Mouse (Mus musculus): ENCODE results near the gene Golph3.

The Golph3 gene

DNA sequence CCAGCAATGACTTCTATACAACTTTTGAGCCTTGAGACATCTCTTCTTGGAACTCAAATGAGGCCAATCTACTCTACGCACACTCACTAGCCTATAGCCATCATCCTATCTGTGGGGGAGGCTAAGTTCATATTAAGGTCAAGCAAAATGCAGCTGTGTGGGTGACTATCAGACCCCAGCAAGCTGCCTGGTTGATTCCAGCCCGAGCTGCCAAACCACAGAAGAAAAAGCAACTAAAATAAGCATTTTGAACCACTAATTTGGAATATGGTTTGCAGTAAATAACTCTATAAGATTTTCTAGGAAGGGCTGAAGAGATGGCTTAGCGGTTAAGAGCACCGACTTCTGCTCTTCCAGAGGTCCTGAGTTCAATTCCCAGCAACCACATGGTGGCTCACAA, 10.6 kb upstream of the Golph3 start:
- no peaks in the 10 kb centered on the region for H3K9me3 ChIP-seq (ENCODE audit: low read length)
- H3K27me3 ChIP-seq (ENCODE audit: insufficient read depth, low read length), result no peaks in the 10 kb centered on the region
- TF ChIP-seq POU5F1 (IDR thresholded peaks at IDR 0.05; ENCODE audit: borderline replicate concordance, low read length), result no peak
- TF ChIP-seq NANOG (IDR thresholded peaks at IDR 0.05; ENCODE audit: borderline replicate concordance, low read length), result no peak
- TF ChIP-seq CTCF (conservative IDR thresholded peaks at IDR 0.05; ENCODE audit: low read length), result no peak
- peaks cover 70% of the 10 kb centered on the region for H3K4me1 ChIP-seq (replicated peaks; ENCODE audit: low read depth, low read length)
- no peaks in the 10 kb centered on the region for H3K36me3 ChIP-seq (ENCODE audit: insufficient read depth, low read length)
- H3K4me3 ChIP-seq (replicated peaks; ENCODE audit: low read length), result no peak overlapping the region

DNA sequence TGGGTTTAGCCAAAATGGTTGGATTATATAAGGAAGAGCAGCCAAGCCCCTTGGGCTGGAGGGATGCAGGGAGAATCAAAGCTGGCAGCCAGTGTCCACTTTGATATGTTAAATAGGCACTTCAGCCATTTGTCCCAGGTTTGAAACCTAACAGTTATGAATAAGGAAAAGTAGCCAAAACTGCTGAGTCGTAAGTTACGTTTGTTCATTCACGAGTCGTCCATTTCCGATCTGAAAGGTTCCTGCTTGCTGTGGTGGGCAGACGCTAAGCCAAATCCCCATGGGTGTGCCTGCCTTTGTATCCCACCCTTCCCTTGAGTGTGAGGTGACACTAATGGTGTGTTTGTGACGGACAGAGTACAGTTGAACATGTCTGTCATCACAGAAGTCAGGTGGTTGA, 9.8 kb upstream of the Golph3 start:
- Histone ChIP-seq H3K36me3 (ENCODE audit: insufficient read depth, low read length) (no peaks in the 10 kb centered on the region), H3K9me3 (ENCODE audit: low read length) (no peaks in the 10 kb centered on the region), H3K4me1 (replicated peaks; ENCODE audit: low read depth, low read length) (peaks cover 62% of the 10 kb centered on the region), H3K27me3 (ENCODE audit: insufficient read depth, low read length) (no peaks in the 10 kb centered on the region), H3K4me3 (replicated peaks; ENCODE audit: low read length) (peak overlapping the region; percentile 0; the same call in 1 of the 2 replicates)
- no peak for TF ChIP-seq NANOG (IDR thresholded peaks at IDR 0.05; ENCODE audit: borderline replicate concordance, low read length)
- no peak for TF ChIP-seq POU5F1 (IDR thresholded peaks at IDR 0.05; ENCODE audit: borderline replicate concordance, low read length)
- no peak for TF ChIP-seq CTCF (conservative IDR thresholded peaks at IDR 0.05; ENCODE audit: low read length)

DNA sequence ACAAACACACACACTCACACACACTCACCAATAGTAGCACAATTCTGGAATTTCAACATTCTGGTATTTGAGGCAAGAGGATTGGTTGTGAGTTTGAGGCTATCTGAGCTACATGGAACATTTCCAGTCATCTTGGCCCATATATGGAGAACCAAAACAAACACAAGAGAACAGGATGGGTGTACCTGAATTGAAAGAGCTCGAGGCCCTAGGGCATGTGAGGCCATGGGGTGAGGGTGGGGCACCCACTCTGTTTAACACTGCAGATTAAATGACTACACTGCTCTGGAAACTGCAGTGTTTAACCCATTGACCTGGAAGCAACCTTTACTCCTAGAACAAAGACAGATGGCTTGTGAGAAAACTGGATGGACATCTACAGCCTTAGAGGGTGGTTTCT, 8.0 kb upstream of the Golph3 start:
- Histone ChIP-seq H3K4me3 (replicated peaks; ENCODE audit: low read length) (no peak overlapping the region), H3K27me3 (ENCODE audit: insufficient read depth, low read length) (0 out of 2 replicates have a peak, but pooled peaks cover under 1% of the 10 kb centered on the region), H3K9me3 (ENCODE audit: low read length) (no peaks in the 10 kb centered on the region), H3K4me1 (replicated peaks; ENCODE audit: low read depth, low read length) (peaks cover 45% of the 10 kb centered on the region), H3K36me3 (ENCODE audit: insufficient read depth, low read length) (no peaks in the 10 kb centered on the region)
- TF ChIP-seq POU5F1 (IDR thresholded peaks at IDR 0.05; ENCODE audit: borderline replicate concordance, low read length) (no peak), NANOG (IDR thresholded peaks at IDR 0.05; ENCODE audit: borderline replicate concordance, low read length) (peak; percentile 87)

DNA sequence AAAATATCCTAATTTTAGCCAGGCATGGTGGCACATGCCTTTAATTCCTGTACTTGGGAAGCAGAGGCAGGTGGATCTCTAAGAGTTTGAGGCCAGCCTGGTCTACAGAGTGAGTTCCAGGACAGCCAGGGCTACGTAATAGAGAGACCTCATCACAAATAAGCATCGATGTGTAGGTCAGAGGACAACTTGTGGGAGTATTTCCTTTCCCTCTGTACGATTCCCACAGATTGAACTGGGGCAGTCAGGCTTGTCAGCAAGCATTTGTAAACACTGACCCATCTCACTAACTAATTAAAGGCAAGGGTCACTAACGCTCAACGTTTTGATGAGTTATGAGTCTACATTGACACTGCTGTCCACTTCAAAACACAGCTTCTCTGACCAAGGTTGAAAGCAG, 6.7 kb upstream of the Golph3 start:
- Histone ChIP-seq H3K36me3 (ENCODE audit: insufficient read depth, low read length) (no peaks in the 10 kb centered on the region), H3K27me3 (ENCODE audit: insufficient read depth, low read length) (0 out of 2 replicates have a peak, but pooled peaks cover 6% of the 10 kb centered on the region), H3K4me3 (replicated peaks; ENCODE audit: low read length) (no peak overlapping the region), H3K4me1 (replicated peaks; ENCODE audit: low read depth, low read length) (peaks cover 38% of the 10 kb centered on the region), H3K9me3 (ENCODE audit: low read length) (no peaks in the 10 kb centered on the region)
- TF ChIP-seq NANOG (IDR thresholded peaks at IDR 0.05; ENCODE audit: borderline replicate concordance, low read length) (no peak), CTCF (conservative IDR thresholded peaks at IDR 0.05; ENCODE audit: low read length) (no peak), POU5F1 (IDR thresholded peaks at IDR 0.05; ENCODE audit: borderline replicate concordance, low read length) (no peak)

DNA sequence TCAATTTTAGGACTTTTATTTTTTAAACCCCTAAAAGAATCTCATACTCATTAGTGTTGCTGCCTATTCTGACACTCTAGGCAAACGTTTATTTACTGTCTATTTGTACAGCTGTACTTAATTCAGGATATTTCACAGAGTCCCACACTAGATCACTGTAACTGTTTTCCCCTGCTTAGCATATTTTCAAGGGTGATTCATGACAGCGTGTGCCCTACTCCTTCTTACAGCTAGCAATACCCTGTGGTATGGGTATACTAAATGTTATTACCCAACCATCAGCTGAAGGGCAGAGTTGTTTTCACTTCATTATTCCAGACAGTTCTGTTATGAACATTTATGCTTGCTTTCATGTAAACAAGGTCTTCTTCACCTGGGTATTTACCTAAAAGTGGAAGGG, 5.3 kb upstream of the Golph3 start:
- peaks cover 13% of the 10 kb centered on the region for H3K27me3 ChIP-seq (ENCODE audit: insufficient read depth, low read length)
- no peak overlapping the region for H3K4me3 ChIP-seq (replicated peaks; ENCODE audit: low read length)
- TF ChIP-seq POU5F1 (IDR thresholded peaks at IDR 0.05; ENCODE audit: borderline replicate concordance, low read length) (no peak), NANOG (IDR thresholded peaks at IDR 0.05; ENCODE audit: borderline replicate concordance, low read length) (no peak), CTCF (conservative IDR thresholded peaks at IDR 0.05; ENCODE audit: low read length) (no peak)
- no peaks in the 10 kb centered on the region for H3K9me3 ChIP-seq (ENCODE audit: low read length)
- peaks cover 39% of the 10 kb centered on the region for H3K4me1 ChIP-seq (replicated peaks; ENCODE audit: low read depth, low read length)
- no peaks in the 10 kb centered on the region for H3K36me3 ChIP-seq (ENCODE audit: insufficient read depth, low read length)

- H3K36me3 ChIP-seq (ENCODE audit: insufficient read depth, low read length), result no peaks in the 10 kb centered on the region
- no peaks in the 10 kb centered on the region for H3K9me3 ChIP-seq (ENCODE audit: low read length)
- peaks cover 26% of the 10 kb centered on the region for H3K4me1 ChIP-seq (replicated peaks; ENCODE audit: low read depth, low read length)
- no peak for TF ChIP-seq CTCF (conservative IDR thresholded peaks at IDR 0.05; ENCODE audit: low read length)
- no peak for TF ChIP-seq NANOG (IDR thresholded peaks at IDR 0.05; ENCODE audit: borderline replicate concordance, low read length)
- no peak for TF ChIP-seq POU5F1 (IDR thresholded peaks at IDR 0.05; ENCODE audit: borderline replicate concordance, low read length)
- no peak overlapping the region for H3K4me3 ChIP-seq (replicated peaks; ENCODE audit: low read length)
- H3K27me3 ChIP-seq (ENCODE audit: insufficient read depth, low read length), result peaks cover 13% of the 10 kb centered on the region
Observed at GRCm38 (mm10) chr15:12317290-12317689, 4.0 kb upstream of the Golph3 start.

- Histone ChIP-seq H3K36me3 (ENCODE audit: insufficient read depth, low read length) (no peaks in the 10 kb centered on the region), H3K9me3 (ENCODE audit: low read length) (no peaks in the 10 kb centered on the region), H3K27me3 (ENCODE audit: insufficient read depth, low read length) (peaks cover 13% of the 10 kb centered on the region), H3K4me3 (replicated peaks; ENCODE audit: low read length) (no peak overlapping the region), H3K4me1 (replicated peaks; ENCODE audit: low read depth, low read length) (peaks cover 31% of the 10 kb centered on the region)
- TF ChIP-seq NANOG (IDR thresholded peaks at IDR 0.05; ENCODE audit: borderline replicate concordance, low read length) (no peak), CTCF (conservative IDR thresholded peaks at IDR 0.05; ENCODE audit: low read length) (no peak), POU5F1 (IDR thresholded peaks at IDR 0.05; ENCODE audit: borderline replicate concordance, low read length) (no peak)
Observed at GRCm38 (mm10) chr15:12318451-12318850, 2.8 kb upstream of the Golph3 start.

DNA sequence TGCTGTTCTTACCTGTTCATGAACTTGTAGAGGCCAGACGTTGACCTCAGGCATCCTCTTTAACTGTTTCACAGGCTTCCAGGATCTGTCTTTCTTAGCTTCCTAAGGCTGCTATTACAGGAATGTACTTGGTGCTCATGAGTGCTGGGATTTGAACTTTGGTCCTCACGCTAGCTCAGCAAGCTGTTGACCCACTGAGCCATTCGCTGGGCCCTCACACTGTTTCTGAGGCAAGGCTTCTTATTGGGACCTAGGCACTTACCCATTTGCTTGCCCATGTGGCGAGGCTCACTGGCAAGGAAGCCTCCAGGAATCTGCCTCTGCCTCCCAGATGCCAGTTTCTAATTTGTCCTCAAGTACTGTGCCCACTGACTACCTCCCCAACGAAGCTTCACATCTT, 1.4 kb upstream of the Golph3 start:
- Histone ChIP-seq H3K4me3 (replicated peaks; ENCODE audit: low read length) (peak overlapping the region; percentile 99; the same call in 1 of the 2 replicates), H3K27me3 (ENCODE audit: insufficient read depth, low read length) (peaks cover 13% of the 10 kb centered on the region), H3K36me3 (ENCODE audit: insufficient read depth, low read length) (peaks cover 10% of the 10 kb centered on the region), H3K4me1 (replicated peaks; ENCODE audit: low read depth, low read length) (peaks cover 31% of the 10 kb centered on the region), H3K9me3 (ENCODE audit: low read length) (no peaks in the 10 kb centered on the region)
- TF ChIP-seq CTCF (conservative IDR thresholded peaks at IDR 0.05; ENCODE audit: low read length) (no peak), POU5F1 (IDR thresholded peaks at IDR 0.05; ENCODE audit: borderline replicate concordance, low read length) (no peak), NANOG (IDR thresholded peaks at IDR 0.05; ENCODE audit: borderline replicate concordance, low read length) (no peak)

DNA sequence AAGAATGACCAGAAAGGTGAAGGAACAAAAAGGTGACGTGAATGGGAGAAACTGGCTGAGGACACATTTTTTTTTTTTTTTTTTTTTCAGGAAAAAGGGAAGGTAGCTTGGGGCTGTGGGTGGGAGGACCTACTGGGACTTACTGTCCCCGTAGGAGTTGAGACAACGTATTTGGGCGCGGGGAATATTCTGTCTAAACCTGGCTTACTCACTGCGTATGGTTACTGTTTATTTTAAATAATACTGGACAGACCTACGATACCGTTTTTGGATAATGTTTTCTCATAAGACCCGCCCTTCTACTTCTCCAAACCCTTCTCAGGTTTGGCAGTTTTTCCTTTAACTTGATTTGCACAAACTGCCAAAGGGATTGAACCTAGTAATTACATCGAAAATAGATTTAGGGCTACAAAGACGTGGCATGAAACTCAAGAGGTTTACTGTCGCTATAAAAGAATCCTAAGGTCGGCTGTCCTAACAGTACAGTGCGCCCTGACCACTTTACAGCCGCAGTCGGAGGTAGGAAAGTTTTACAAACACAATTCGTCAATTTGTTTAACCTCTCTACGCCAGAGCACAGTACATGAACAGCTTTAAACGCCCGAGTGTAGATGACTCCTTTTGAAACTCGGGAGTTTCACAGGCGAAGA, 684 bp upstream of the Golph3 start:
- H3K4me3 ChIP-seq (replicated peaks; ENCODE audit: low read length), result peak overlapping the region; percentile 99
- peaks cover 14% of the 10 kb centered on the region for H3K36me3 ChIP-seq (ENCODE audit: insufficient read depth, low read length)
- no peaks in the 10 kb centered on the region for H3K9me3 ChIP-seq (ENCODE audit: low read length)
- peaks cover 13% of the 10 kb centered on the region for H3K27me3 ChIP-seq (ENCODE audit: insufficient read depth, low read length)
- peaks cover 34% of the 10 kb centered on the region for H3K4me1 ChIP-seq (replicated peaks; ENCODE audit: low read depth, low read length)
- TF ChIP-seq POU5F1 (IDR thresholded peaks at IDR 0.05; ENCODE audit: borderline replicate concordance, low read length), result no peak
- no peak for TF ChIP-seq CTCF (conservative IDR thresholded peaks at IDR 0.05; ENCODE audit: low read length)
- TF ChIP-seq NANOG (IDR thresholded peaks at IDR 0.05; ENCODE audit: borderline replicate concordance, low read length), result no peak
